In genomic region chr2:64686781-64687180, GRCm38 (mm10) we compare ENCODE assay signal across 22 mouse cellular contexts.
"Had no signal": no experiment of that assay in that cellular context is flagged by ENCODE, and none has a peak within 500 bp of the region (broad histone marks: within the 10 kb centered on the region; RNA-seq: fewer than 3 reads in every experiment).

No protein-coding gene starts in this region.

- H3K4me1 ChIP-seq: kidney, embryonic 15.5 days; limb, embryonic 10.5 days; limb, embryonic 13.5 days; liver, embryonic 12.5 days; liver, embryonic 15.5 days; lung, embryonic 15.5 days; megakaryocyte, embryonic 14.5 days; midbrain, embryonic 13.5 days; neural tube, embryonic 12.5 days had no signal

- H3K9ac ChIP-seq: kidney, embryonic 15.5 days; limb, embryonic 13.5 days; liver, embryonic 12.5 days; liver, embryonic 15.5 days; lung, embryonic 15.5 days; midbrain, embryonic 13.5 days; neural tube, embryonic 12.5 days; neural tube, embryonic 15.5 days had no signal

- DNase-seq: kidney, adult 8-10 months; kidney, postnatal 10 days; kidney, postnatal 36 days; layer of hippocampus, postnatal 36 days; liver; lung, adult 18-20 months; lung, postnatal 10 days; lung, postnatal 36 days; thymus, adult 18-20 months; thymus, postnatal 36 days had no signal

- H3K9me3 ChIP-seq: kidney, embryonic 15.5 days; limb, embryonic 10.5 days; limb, embryonic 13.5 days; liver, embryonic 12.5 days; liver, embryonic 15.5 days; lung, embryonic 15.5 days; megakaryocyte, embryonic 14.5 days; midbrain, embryonic 10.5 days; midbrain, embryonic 13.5 days; neural tube, embryonic 12.5 days; neural tube, embryonic 15.5 days had no signal

- ATAC-seq: liver, embryonic 12.5 days; midbrain, embryonic 13.5 days had no signal

- H3K4me3 ChIP-seq: kidney, embryonic 15.5 days; left cerebral cortex, adult 2 months; limb, embryonic 10.5 days; limb, embryonic 13.5 days; liver, embryonic 12.5 days; liver, embryonic 15.5 days; lung, embryonic 15.5 days; megakaryocyte, embryonic 14.5 days; midbrain, embryonic 10.5 days; midbrain, embryonic 13.5 days; neural tube, embryonic 12.5 days; neural tube, embryonic 15.5 days had no signal

- H3K27me3 ChIP-seq: kidney, embryonic 15.5 days; limb, embryonic 13.5 days; liver, embryonic 12.5 days; liver, embryonic 15.5 days; lung, embryonic 15.5 days; megakaryocyte, embryonic 14.5 days; midbrain, embryonic 13.5 days; neural tube, embryonic 12.5 days; neural tube, embryonic 15.5 days had no signal

- H3K4me2 ChIP-seq: kidney, embryonic 15.5 days; limb, embryonic 13.5 days; liver, embryonic 12.5 days; liver, embryonic 15.5 days; lung, embryonic 15.5 days; midbrain, embryonic 13.5 days; neural tube, embryonic 12.5 days; neural tube, embryonic 15.5 days had no signal

- H3K27ac ChIP-seq: kidney, embryonic 15.5 days; left cerebral cortex, adult 2 months; limb, embryonic 10.5 days; limb, embryonic 13.5 days; liver, embryonic 12.5 days; liver, embryonic 15.5 days; lung, embryonic 15.5 days; midbrain, embryonic 10.5 days; midbrain, embryonic 13.5 days; neural tube, embryonic 12.5 days; neural tube, embryonic 15.5 days had no signal

- H3K36me3 ChIP-seq: kidney, embryonic 15.5 days; limb, embryonic 10.5 days; limb, embryonic 13.5 days; liver, embryonic 12.5 days; liver, embryonic 15.5 days; lung, embryonic 15.5 days; midbrain, embryonic 10.5 days; midbrain, embryonic 13.5 days; neural tube, embryonic 12.5 days; neural tube, embryonic 15.5 days had no signal
